Mouse (Mus musculus): ENCODE measurements at regions not wholly inside any gene's neighbourhood (a gene's known extent, or its start where the extent isn't known, plus 50 kb on each side); places are given as distances from the start of the nearest gene placed in this dataset.
"Not testable (repeated sequence)": the region's sequence is repeated elsewhere in the genome, so short reads cannot be mapped to it uniquely, and the experiment has no call there.

DNA sequence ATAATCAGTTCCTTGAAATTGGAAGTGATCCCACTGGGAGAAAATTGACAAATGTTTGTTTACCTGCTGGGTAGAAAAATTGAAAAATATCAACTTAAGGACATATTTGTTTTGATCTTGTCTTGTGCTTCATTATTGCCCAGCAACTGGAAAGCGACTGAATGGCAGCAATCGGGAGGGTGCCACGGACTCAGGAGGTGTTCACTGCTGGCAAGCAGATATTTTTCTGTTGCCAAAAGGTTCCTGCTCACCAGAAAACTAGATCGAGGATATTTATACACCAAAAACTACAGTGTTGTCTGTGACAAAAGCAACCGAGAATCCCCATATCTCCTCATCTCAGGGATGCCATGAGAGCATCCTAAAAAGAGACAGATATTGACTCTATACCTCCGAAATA is 71.4 kb downstream of the Gm21833 start:
- no peaks in the 10 kb centered on the region for H3K27me3 ChIP-seq
- H3K27ac ChIP-seq: no peak overlapping the region
- no peaks in the 10 kb centered on the region for H3K4me1 ChIP-seq
- no peak overlapping the region for H3K4me3 ChIP-seq
- H3K9me3 ChIP-seq (replicated peaks): no peaks in the 10 kb centered on the region
- ATAC-seq: no peak
- no peaks in the 10 kb centered on the region for H3K36me3 ChIP-seq (ENCODE audit: poor library complexity, severe bottlenecking)
- H3K4me2 ChIP-seq: no peak overlapping the region
- H3K9ac ChIP-seq: no peak overlapping the region
- 76% methylated on average over 6 of the region's 6 CpGs for WGBS

DNA sequence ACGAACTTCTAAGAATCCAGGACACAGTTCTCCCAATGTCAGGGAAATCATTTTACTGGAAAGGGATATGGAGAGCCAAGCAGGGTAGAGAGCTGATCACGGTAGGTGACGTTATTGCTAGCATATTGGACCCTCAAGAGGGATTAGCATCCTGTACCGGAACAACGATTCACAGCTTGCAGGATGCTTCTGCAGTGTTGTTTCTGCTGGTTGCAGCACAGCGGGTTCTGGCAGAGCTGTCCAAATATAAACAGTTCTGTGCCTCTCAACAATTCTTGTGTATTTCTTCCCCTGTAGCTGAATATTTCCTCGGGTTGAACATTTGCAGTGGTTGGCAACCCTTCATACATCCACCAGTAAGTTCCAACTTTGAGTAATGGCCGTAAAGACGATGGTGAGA is 92.4 kb downstream of the Gm21833 start:
- no peaks in the 10 kb centered on the region for H3K4me1 ChIP-seq
- H3K27me3 ChIP-seq: no peaks in the 10 kb centered on the region
- 88% methylated on average over 9 of the region's 9 CpGs for WGBS
- H3K4me2 ChIP-seq: no peak overlapping the region
- H3K9ac ChIP-seq: no peak overlapping the region
- H3K9me3 ChIP-seq (replicated peaks): no peaks in the 10 kb centered on the region
- no peak for ATAC-seq
- H3K4me3 ChIP-seq: no peak overlapping the region
- H3K36me3 ChIP-seq (ENCODE audit: poor library complexity, severe bottlenecking): no peaks in the 10 kb centered on the region
- H3K27ac ChIP-seq: no peak overlapping the region

DNA sequence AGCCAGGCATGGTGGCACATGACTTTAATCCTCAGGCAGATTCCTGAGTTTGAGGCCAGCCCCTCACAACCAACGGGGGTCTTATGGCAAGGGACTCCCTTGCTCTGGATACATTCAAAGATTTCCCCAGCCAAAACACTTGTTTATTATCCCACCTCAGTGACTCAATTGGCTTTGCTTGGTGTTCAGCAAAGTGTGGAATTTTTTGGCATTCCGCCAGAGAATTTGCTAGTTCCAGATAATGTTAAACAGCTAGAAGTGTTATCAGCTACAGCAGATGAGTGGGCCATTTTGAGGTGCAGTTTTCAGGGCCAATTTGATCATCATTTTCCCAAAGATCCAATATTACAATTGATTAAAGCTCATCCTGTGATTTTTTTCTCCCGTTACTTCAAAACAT is 130.8 kb downstream of the Gm21833 start:
- 84% methylated on average over 3 of the region's 3 CpGs for WGBS
- not testable (repeated sequence) for H3K4me1 ChIP-seq; H3K36me3 ChIP-seq (ENCODE audit: poor library complexity, severe bottlenecking); H3K9ac ChIP-seq; H3K4me2 ChIP-seq; H3K27ac ChIP-seq; H3K27me3 ChIP-seq; ATAC-seq; H3K4me3 ChIP-seq
- peaks cover 12% of the 10 kb centered on the region; the same call in 1 of the 2 replicates for H3K9me3 ChIP-seq (replicated peaks)

DNA sequence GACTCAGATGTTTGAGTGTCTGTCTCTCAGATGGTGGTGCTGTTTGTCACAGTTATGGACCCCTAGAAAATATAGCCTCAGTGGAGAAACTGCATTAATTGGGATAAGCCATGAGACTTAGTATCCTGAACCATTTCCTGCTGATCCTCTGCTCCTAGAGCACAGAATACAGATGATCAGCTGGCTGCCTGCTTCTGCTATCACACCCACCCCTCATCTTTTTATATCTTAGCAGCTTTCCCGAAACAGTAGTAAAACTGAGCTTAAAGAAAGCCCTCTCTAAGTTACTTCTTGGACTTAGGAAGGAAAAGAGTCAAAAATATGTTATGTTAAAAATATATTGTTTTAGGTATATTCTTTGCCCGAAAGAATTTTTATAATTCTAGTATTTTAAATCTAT is 163.5 kb downstream of the Gm21833 start:
- H3K4me3 ChIP-seq: no peak overlapping the region
- no peak overlapping the region for H3K27ac ChIP-seq
- 87% methylated on average over 2 of the region's 2 CpGs for WGBS
- no peak for ATAC-seq
- H3K27me3 ChIP-seq: no peaks in the 10 kb centered on the region
- H3K9me3 ChIP-seq (replicated peaks): no peaks in the 10 kb centered on the region; the same call in 1 of the 2 replicates
- H3K4me2 ChIP-seq: no peak overlapping the region
- H3K9ac ChIP-seq: no peak overlapping the region
- no peaks in the 10 kb centered on the region for H3K36me3 ChIP-seq (ENCODE audit: poor library complexity, severe bottlenecking)
- no peaks in the 10 kb centered on the region for H3K4me1 ChIP-seq

DNA sequence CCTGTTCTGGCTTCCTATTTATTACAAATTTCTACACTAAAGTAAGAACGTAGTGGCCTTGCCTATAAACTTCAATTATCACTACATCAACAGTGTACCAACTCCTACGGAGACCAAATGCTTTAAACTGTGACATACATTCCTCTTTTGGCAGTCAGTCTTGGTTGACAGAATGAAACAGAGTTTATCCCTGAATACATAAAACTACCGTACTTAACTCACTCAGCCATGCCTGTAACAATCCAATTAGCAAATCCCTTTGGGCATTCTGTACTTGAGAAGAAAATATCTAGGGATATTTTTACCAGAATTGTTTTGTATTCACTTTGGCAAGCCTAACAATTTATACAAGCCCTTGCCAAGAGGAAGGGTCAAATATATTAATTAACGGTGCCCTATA is 169.7 kb downstream of the Gm21833 start:
- H3K27me3 ChIP-seq: no peaks in the 10 kb centered on the region
- no peak overlapping the region for H3K4me2 ChIP-seq
- ATAC-seq: no peak
- H3K4me1 ChIP-seq: no peaks in the 10 kb centered on the region
- no peak overlapping the region for H3K27ac ChIP-seq
- H3K4me3 ChIP-seq: no peak overlapping the region
- 64% methylated on average over 4 of the region's 4 CpGs for WGBS
- H3K9ac ChIP-seq: no peak overlapping the region
- no peaks in the 10 kb centered on the region for H3K9me3 ChIP-seq (replicated peaks)
- H3K36me3 ChIP-seq (ENCODE audit: poor library complexity, severe bottlenecking): no peaks in the 10 kb centered on the region

DNA sequence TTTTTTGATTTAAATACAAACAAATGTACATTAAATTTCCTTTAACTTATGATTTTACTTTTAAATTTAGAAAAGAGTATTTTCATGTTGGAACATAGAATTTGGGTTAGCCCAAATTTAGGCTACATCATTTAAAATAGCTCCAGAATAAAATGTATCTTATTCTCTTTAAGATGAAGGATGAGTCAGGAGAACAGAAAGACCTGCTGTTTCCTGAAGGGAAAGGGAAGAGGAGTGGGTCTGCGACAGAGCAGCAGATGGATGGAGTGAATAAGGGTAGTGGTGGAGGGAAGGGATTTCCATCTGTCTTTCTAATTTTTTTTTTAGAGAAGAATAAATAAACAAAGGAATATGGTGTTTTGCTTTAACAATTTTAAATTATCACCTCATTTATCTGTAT is 193.1 kb downstream of the Gm21833 start:
- H3K4me1 ChIP-seq: no peaks in the 10 kb centered on the region
- H3K27ac ChIP-seq: no peak overlapping the region
- H3K9ac ChIP-seq: no peak overlapping the region
- H3K27me3 ChIP-seq: no peaks in the 10 kb centered on the region
- 97% methylated on average over 1 of the region's 1 CpGs for WGBS
- H3K4me2 ChIP-seq: no peak overlapping the region
- no peak overlapping the region for H3K4me3 ChIP-seq
- no peaks in the 10 kb centered on the region for H3K9me3 ChIP-seq (replicated peaks)
- no peaks in the 10 kb centered on the region for H3K36me3 ChIP-seq (ENCODE audit: poor library complexity, severe bottlenecking)
- ATAC-seq: no peak

DNA sequence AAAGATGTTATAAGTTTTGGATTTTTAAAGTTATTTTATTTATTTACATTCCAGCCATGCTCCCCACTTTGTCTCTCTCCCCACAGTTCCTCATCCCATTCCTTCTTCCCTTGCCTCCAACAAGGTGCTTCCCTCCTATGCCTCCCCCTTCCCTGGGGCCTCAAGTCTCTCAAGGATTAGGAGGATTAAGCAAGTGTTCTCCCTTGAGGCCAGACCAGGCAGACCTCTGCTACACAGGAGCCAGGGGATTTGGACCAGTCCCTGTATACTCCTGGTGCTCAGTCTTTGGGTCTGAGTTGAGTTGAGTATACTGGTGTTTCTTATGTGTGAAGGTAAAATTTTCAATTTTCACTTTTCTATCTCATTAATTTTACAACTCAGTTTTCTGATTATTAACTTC is 235.2 kb downstream of the Gm21833 start:
- Histone ChIP-seq H3K36me3 (ENCODE audit: poor library complexity, severe bottlenecking) (no peaks in the 10 kb centered on the region), H3K4me1 (no peaks in the 10 kb centered on the region), H3K4me2 (no peak overlapping the region), H3K9me3 (replicated peaks) (no peaks in the 10 kb centered on the region), H3K9ac (no peak overlapping the region), H3K4me3 (no peak overlapping the region), H3K27me3 (no peaks in the 10 kb centered on the region), H3K27ac (no peak overlapping the region)
- ATAC-seq: no peak

DNA sequence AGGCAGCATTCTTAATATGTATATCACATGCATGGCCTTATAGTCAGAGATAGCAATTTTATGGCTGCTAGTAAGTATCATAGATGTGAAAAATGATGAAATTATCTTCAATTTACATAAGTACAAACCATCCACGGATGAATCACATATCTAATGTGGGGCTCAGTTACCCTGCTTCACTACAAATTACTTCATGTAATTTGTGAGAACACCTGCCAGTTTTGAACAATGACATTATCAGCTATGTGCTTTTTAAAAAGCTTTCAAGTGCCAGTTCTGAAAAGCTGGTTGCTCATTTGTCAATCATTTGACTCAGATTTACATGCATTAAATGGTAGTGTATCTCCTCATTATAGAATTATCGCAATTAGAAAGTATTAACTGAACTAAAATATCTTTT is 243.3 kb downstream of the Gm21833 start:
- no peak overlapping the region for H3K27ac ChIP-seq
- H3K4me1 ChIP-seq: no peaks in the 10 kb centered on the region
- no peaks in the 10 kb centered on the region for H3K27me3 ChIP-seq
- peak; percentile 48 for ATAC-seq
- H3K4me3 ChIP-seq: no peak overlapping the region
- no peak overlapping the region for H3K4me2 ChIP-seq
- no peaks in the 10 kb centered on the region for H3K9me3 ChIP-seq (replicated peaks)
- no peak overlapping the region for H3K9ac ChIP-seq
- no peaks in the 10 kb centered on the region for H3K36me3 ChIP-seq (ENCODE audit: poor library complexity, severe bottlenecking)
- 68% methylated on average over 2 of the region's 2 CpGs for WGBS

DNA sequence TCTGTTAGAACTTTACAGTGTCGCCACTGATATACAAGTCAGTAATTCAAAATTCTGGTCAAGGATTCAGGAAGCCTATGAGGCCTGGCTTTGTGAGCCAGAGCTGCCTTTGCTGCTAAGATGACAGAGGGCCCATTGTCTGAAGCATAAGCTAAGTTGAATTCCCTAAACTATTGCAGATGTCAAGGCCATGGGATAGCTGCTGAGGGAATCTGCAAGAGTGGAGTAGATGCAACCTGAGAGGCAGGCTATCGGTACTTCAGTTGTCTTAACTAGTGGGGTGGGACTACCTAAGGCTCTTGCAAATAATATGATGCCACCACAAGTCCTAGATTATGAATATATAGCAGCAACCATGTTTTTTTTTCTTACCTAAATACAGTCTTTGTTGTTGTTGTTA is 263.9 kb downstream of the Gm21833 start:
- H3K9ac ChIP-seq: no peak overlapping the region
- H3K27ac ChIP-seq: no peak overlapping the region
- no peaks in the 10 kb centered on the region for H3K36me3 ChIP-seq (ENCODE audit: poor library complexity, severe bottlenecking)
- H3K4me1 ChIP-seq: no peaks in the 10 kb centered on the region
- no peak overlapping the region for H3K4me2 ChIP-seq
- no peak for ATAC-seq
- H3K9me3 ChIP-seq (replicated peaks): no peaks in the 10 kb centered on the region
- 94% methylated on average over 2 of the region's 2 CpGs for WGBS
- no peak overlapping the region for H3K4me3 ChIP-seq
- H3K27me3 ChIP-seq: no peaks in the 10 kb centered on the region

DNA sequence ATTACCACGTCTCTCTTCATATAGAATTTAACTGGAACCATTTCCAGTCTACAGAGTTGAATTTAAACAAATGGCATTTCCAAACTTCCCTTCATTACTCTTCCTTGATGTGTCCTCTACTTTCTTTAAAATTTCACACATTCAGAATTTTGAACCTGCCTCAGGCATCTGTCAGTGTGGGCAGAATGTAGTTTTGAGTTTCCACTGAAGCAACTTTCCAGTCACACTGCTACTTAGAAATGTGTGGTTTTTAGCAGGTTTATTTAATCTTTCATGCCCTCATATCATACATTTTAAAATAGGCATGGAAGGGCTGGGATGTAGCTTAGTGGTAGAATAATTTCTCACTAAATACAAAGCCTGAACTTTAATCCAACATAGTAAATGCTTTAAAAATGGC is 282.9 kb downstream of the Gm21833 start:
- no peak for ATAC-seq
- H3K4me2 ChIP-seq: no peak overlapping the region
- H3K36me3 ChIP-seq (ENCODE audit: poor library complexity, severe bottlenecking): no peaks in the 10 kb centered on the region
- WGBS: 94% methylated on average over 1 of the region's 1 CpGs
- H3K4me3 ChIP-seq: no peak overlapping the region
- no peaks in the 10 kb centered on the region for H3K27me3 ChIP-seq
- no peak overlapping the region for H3K9ac ChIP-seq
- no peaks in the 10 kb centered on the region for H3K4me1 ChIP-seq
- H3K27ac ChIP-seq: no peak overlapping the region
- no peaks in the 10 kb centered on the region for H3K9me3 ChIP-seq (replicated peaks)

DNA sequence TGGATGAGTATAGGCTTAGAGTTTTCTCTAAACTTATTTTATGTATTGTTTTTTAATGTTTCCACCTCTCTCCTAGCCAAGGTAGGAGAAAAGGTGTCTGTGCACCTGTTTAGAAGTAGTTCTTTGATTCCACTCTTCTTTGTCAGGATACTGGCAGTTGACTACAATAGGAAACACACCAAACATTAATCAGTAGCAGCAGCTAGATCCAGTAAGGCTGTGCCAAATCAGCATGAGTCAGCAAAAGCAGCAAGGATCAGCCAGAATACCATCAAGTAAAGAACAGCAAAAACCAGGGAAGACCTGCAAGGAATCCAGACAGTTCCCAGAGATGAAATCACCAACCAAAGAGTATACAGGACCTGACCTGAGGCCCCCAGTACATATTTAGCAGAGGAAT is 303.7 kb downstream of the Gm21833 start:
- no peak overlapping the region for H3K9ac ChIP-seq
- H3K4me3 ChIP-seq: no peak overlapping the region
- no peaks in the 10 kb centered on the region for H3K4me1 ChIP-seq
- no peaks in the 10 kb centered on the region for H3K36me3 ChIP-seq (ENCODE audit: poor library complexity, severe bottlenecking)
- no peaks in the 10 kb centered on the region for H3K9me3 ChIP-seq (replicated peaks)
- H3K27me3 ChIP-seq: no peaks in the 10 kb centered on the region
- H3K27ac ChIP-seq: no peak overlapping the region
- no peak for ATAC-seq
- no peak overlapping the region for H3K4me2 ChIP-seq

DNA sequence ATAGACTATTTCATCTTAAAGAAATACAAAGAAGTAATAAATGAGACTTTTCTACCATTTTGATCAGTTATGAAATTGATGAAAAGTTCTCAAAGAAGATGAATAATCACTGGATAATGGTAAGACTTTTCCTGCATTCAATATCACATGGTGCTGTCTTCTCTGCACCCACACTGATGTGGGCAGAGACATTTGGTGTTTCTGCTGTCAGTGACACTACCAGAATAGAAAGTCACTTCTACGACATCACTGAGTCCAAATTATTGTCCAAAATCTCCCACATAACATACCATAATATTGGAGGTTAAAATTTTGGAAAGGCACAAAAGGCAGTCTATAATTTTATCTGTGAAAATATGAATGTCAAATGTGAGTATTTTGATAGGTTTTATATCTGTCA is 344.8 kb downstream of the Gm21833 start:
- no peaks in the 10 kb centered on the region for H3K4me1 ChIP-seq
- H3K4me2 ChIP-seq: no peak overlapping the region
- no peak overlapping the region for H3K27ac ChIP-seq
- no peak for ATAC-seq
- H3K9me3 ChIP-seq (replicated peaks): no peaks in the 10 kb centered on the region
- H3K36me3 ChIP-seq (ENCODE audit: poor library complexity, severe bottlenecking): no peaks in the 10 kb centered on the region
- 91% methylated on average over 1 of the region's 1 CpGs for WGBS
- H3K27me3 ChIP-seq: no peaks in the 10 kb centered on the region
- no peak overlapping the region for H3K4me3 ChIP-seq
- no peak overlapping the region for H3K9ac ChIP-seq

DNA sequence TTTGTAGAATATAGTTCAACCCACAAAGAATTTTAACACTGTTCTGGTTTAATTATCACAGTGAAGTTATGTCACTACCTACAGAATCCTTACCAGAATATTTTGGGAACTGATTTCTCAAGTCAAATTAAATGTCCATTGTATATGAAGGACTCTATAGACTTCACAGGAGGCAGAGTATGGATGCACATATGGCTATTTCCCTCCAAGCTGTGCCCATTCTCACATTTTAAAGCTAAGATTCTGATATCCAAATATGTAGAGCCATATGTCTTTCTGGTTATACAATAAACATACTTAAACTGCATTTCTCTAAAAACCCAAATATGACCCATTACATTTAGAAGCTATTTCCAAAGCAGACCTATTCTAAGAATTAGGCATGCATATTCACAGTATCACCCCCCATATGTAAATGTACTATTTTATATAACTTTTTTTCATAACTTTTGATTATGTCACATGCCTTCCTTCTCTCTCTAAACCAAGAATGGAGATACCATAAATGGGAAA is 365.3 kb downstream of the Gm21833 start:
- Histone ChIP-seq H3K9me3 (replicated peaks) (no peaks in the 10 kb centered on the region), H3K9ac (no peak overlapping the region), H3K36me3 (ENCODE audit: poor library complexity, severe bottlenecking) (no peaks in the 10 kb centered on the region), H3K4me1 (no peaks in the 10 kb centered on the region), H3K27ac (no peak overlapping the region), H3K4me2 (no peak overlapping the region), H3K4me3 (no peak overlapping the region), H3K27me3 (no peaks in the 10 kb centered on the region)
- ATAC-seq: no peak

All from forebrain, embryonic 13.5 days (tissue).